ENCODE assay signal across 11 mouse cellular contexts in the genomic region with DNA sequence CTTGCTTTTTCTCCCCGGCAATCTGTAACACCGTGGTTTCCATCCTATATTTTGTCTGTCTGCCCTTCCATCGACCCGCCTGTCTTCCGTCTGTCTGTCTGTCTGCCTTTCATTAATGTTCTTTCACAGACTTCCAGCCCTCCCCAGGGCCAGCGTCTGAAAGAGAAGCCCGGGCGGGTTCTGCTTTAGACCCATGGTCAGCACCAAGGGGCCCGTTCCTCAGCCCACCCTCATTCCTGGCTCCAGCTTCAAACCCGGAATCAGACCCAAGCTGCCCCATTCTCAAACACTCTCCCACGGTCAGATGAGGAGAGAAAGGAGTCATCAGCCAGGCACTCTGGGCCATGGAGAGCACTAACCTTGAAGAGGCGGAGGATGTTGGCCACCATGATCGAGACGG. TPM values are rescaled to one million over a fixed set of nuclear protein-coding genes. Genes with fewer than 3 reads are reported as not detected.
A peak's percentile ranks its signal among the peaks of the same experiment; 100 is the strongest.
DNase-seq lines count a peak whose midpoint lies in the region; ATAC-seq lines count a peak whose summit lies in the region.
"Had no signal": no experiment of that assay in that cellular context is flagged by ENCODE, and none has a peak within 500 bp of the region (broad histone marks: within the 10 kb centered on the region; RNA-seq: fewer than 3 reads in every experiment).

No protein-coding gene starts in this region.

- H3K4me2 ChIP-seq in intestine, embryonic 14.5 days (ENCODE audit: low read length): 0 out of 2 replicates have a peak overlapping the region, but pooled peaks have one; percentile 26
- H3K4me2 ChIP-seq in intestine, embryonic 16.5 days (ENCODE audit: low read depth, low read length): no peak overlapping the region
- H3K4me2 ChIP-seq in hindbrain, embryonic 13.5 days: peak overlapping the region; percentile 32
- H3K4me2 ChIP-seq in neural tube, embryonic 12.5 days (replicated peaks): peak overlapping the region; percentile 41

- no peak overlapping the region for H3K4me3 ChIP-seq in intestine, embryonic 14.5 days (ENCODE audit: low read depth, low read length)
- H3K4me3 ChIP-seq in intestine, embryonic 16.5 days (ENCODE audit: low read length): no peak overlapping the region
- H3K4me3 ChIP-seq in embryonic facial prominence, embryonic 10.5 days: peak overlapping the region; percentile 37; the same call in 1 of the 2 replicates
- no peak overlapping the region for H3K4me3 ChIP-seq in hindbrain, embryonic 13.5 days
- no peak overlapping the region for H3K4me3 ChIP-seq in neural tube, embryonic 12.5 days

- H3K27ac ChIP-seq in intestine, embryonic 14.5 days (ENCODE audit: low read depth): no peak overlapping the region
- H3K27ac ChIP-seq in intestine, embryonic 16.5 days (ENCODE audit: low read length): no peak overlapping the region
- H3K27ac ChIP-seq in embryonic facial prominence, embryonic 10.5 days (replicated peaks): peak overlapping the region; percentile 78
- peak overlapping the region; percentile 84 for H3K27ac ChIP-seq in hindbrain, embryonic 13.5 days
- peak overlapping the region; percentile 62; the same call in 1 of the 2 replicates for H3K27ac ChIP-seq in neural tube, embryonic 12.5 days
- H3K27ac ChIP-seq: macrophage had no signal

- WGBS in intestine, embryonic 14.5 days: 22% methylated on average over 14 of the region's 14 CpGs
- WGBS in intestine, embryonic 16.5 days: 32% methylated on average over 14 of the region's 14 CpGs
- WGBS in embryonic facial prominence, embryonic 10.5 days: 22% methylated on average over 14 of the region's 14 CpGs
- 21% methylated on average over 14 of the region's 14 CpGs for whole genome bisulfite sequencing in hindbrain, embryonic 13.5 days
- WGBS in neural tube, embryonic 12.5 days: 21% methylated on average over 14 of the region's 14 CpGs

- no peak for DNase-seq in intestine, embryonic 14.5 days (ENCODE audit: low spot score)
- no peak for DNase-seq in embryonic facial prominence, embryonic 10.5 days (ENCODE audit: low spot score)
- DNase-seq in ovary, postnatal 14 days (ENCODE audit: low spot score): no peak
- DNase-seq in gastrocnemius, postnatal 36 days: no peak
- DNase-seq in gastrocnemius, postnatal 25 days: no peak
- DNase-seq: adrenal gland, postnatal 14 days; heart, postnatal 4 days had no signal

- no peak overlapping the region for H3K9ac ChIP-seq in intestine, embryonic 14.5 days (ENCODE audit: low read length)
- no peak overlapping the region for H3K9ac ChIP-seq in intestine, embryonic 16.5 days (ENCODE audit: low read depth, low read length)
- H3K9ac ChIP-seq in hindbrain, embryonic 13.5 days: 0 out of 2 replicates have a peak overlapping the region, but pooled peaks have one; percentile 60
- H3K9ac ChIP-seq in neural tube, embryonic 12.5 days: no peak overlapping the region

- no peaks in the 10 kb centered on the region for H3K9me3 ChIP-seq in intestine, embryonic 14.5 days (ENCODE audit: control insufficient read depth, low read length)
- no peaks in the 10 kb centered on the region for H3K9me3 ChIP-seq in intestine, embryonic 16.5 days (ENCODE audit: control insufficient read depth, low read length)
- H3K9me3 ChIP-seq in embryonic facial prominence, embryonic 10.5 days: no peaks in the 10 kb centered on the region
- H3K9me3 ChIP-seq in hindbrain, embryonic 13.5 days: no peaks in the 10 kb centered on the region
- H3K9me3 ChIP-seq in neural tube, embryonic 12.5 days: no peaks in the 10 kb centered on the region

- ATAC-seq in intestine, embryonic 14.5 days (replicated peaks; ENCODE audit: low FRiP score, low TSS enrichment, low read depth): no peak
- ATAC-seq in intestine, embryonic 16.5 days: no peak
- ATAC-seq in hindbrain, embryonic 13.5 days (ENCODE audit: low FRiP score): no peak
- ATAC-seq in neural tube, embryonic 12.5 days (ENCODE audit: low FRiP score, low read depth): no peak

- intact Hi-C loops in gastrocnemius, postnatal 36 days (cut with DNase I): no loop called here

- no peaks in the 10 kb centered on the region for H3K36me3 ChIP-seq in intestine, embryonic 14.5 days (ENCODE audit: control insufficient read depth, insufficient read depth, low read length)
- no peaks in the 10 kb centered on the region for H3K36me3 ChIP-seq in intestine, embryonic 16.5 days (ENCODE audit: control insufficient read depth, insufficient read depth, low read length)
- no peaks in the 10 kb centered on the region for H3K36me3 ChIP-seq in embryonic facial prominence, embryonic 10.5 days (replicated peaks)
- H3K36me3 ChIP-seq in hindbrain, embryonic 13.5 days: no peaks in the 10 kb centered on the region
- no peaks in the 10 kb centered on the region for H3K36me3 ChIP-seq in neural tube, embryonic 12.5 days

- H3K4me1 ChIP-seq in intestine, embryonic 14.5 days (replicated peaks; ENCODE audit: control insufficient read depth, insufficient read depth, low read length): peaks cover 19% of the 10 kb centered on the region
- no peaks in the 10 kb centered on the region for H3K4me1 ChIP-seq in intestine, embryonic 16.5 days (ENCODE audit: control insufficient read depth, insufficient read depth, low read length)
- peaks cover 86% of the 10 kb centered on the region for H3K4me1 ChIP-seq in embryonic facial prominence, embryonic 10.5 days
- peaks cover 74% of the 10 kb centered on the region for H3K4me1 ChIP-seq in hindbrain, embryonic 13.5 days (replicated peaks)
- H3K4me1 ChIP-seq in neural tube, embryonic 12.5 days: peaks cover 75% of the 10 kb centered on the region

- peaks cover 32% of the 10 kb centered on the region for H3K27me3 ChIP-seq in intestine, embryonic 14.5 days (replicated peaks; ENCODE audit: control insufficient read depth, insufficient read depth, low read length)
- H3K27me3 ChIP-seq in intestine, embryonic 16.5 days (replicated peaks; ENCODE audit: control insufficient read depth, insufficient read depth, low read length): peaks cover 19% of the 10 kb centered on the region
- peaks cover 73% of the 10 kb centered on the region for H3K27me3 ChIP-seq in embryonic facial prominence, embryonic 10.5 days (replicated peaks; ENCODE audit: low read depth, poor library complexity, severe bottlenecking)
- peaks cover 16% of the 10 kb centered on the region; the same call in 1 of the 2 replicates for H3K27me3 ChIP-seq in hindbrain, embryonic 13.5 days
- H3K27me3 ChIP-seq in neural tube, embryonic 12.5 days (replicated peaks): peaks cover 4% of the 10 kb centered on the region

RNA-seq across cellular contexts. Expression of gene Grm4, which starts 18.9 kb away (rescaled TPM):
- 0.20 and 0.22 TPM in 2 replicates for polyA plus RNA-seq in intestine, embryonic 14.5 days (2014; fragmentation: Nextera tagmentation; extraction: Ambion mirVana)
- 0.40 and 0.44 TPM in 2 replicates for polyA plus RNA-seq in intestine, embryonic 16.5 days (2015; fragmentation: Nextera tagmentation; extraction: Ambion mirVana)
- 0.96 and 1.3 TPM in 2 replicates for polyA plus RNA-seq in embryonic facial prominence, embryonic 10.5 days (2016; fragmentation: Nextera tagmentation; extraction: Ambion mirVana)
- polyA plus RNA-seq in hindbrain, embryonic 13.5 days (2015; fragmentation: Nextera tagmentation; extraction: Ambion mirVana): 4.8 and 5.2 TPM in 2 replicates
- 2.7 and 3.4 TPM in 2 replicates for polyA plus RNA-seq in neural tube, embryonic 12.5 days (2016; fragmentation: Nextera tagmentation; extraction: Ambion mirVana)
- under 1 TPM in 1 of 2 experiments, not detected in 1; 0.05 TPM for total RNA-seq in gastrocnemius, postnatal 36 days (2021)
- total RNA-seq in gastrocnemius, postnatal 25 days (2021): under 1 TPM; 0.08 to 0.24 TPM
- polyA plus RNA-seq: macrophage had no signal

RNA-seq across cellular contexts. Expression of gene Hmga1, which starts 54.0 kb away (rescaled TPM):
- polyA plus RNA-seq in intestine, embryonic 14.5 days (2014; fragmentation: Nextera tagmentation; extraction: Ambion mirVana): 384 and 389 TPM in 2 replicates
- polyA plus RNA-seq in intestine, embryonic 16.5 days (2015; fragmentation: Nextera tagmentation; extraction: Ambion mirVana): 286 and 319 TPM in 2 replicates
- polyA plus RNA-seq in embryonic facial prominence, embryonic 10.5 days (2016; fragmentation: Nextera tagmentation; extraction: Ambion mirVana): 819 and 896 TPM in 2 replicates
- 113 and 126 TPM in 2 replicates for polyA plus RNA-seq in hindbrain, embryonic 13.5 days (2015; fragmentation: Nextera tagmentation; extraction: Ambion mirVana)
- polyA plus RNA-seq in neural tube, embryonic 12.5 days (2016; fragmentation: Nextera tagmentation; extraction: Ambion mirVana): 196 and 214 TPM in 2 replicates
- total RNA-seq in gastrocnemius, postnatal 36 days (2021): 10 to 100 TPM; 24.0 to 25.2 TPM
- total RNA-seq in gastrocnemius, postnatal 25 days (2021): 10 to 100 TPM; 24.6 to 24.7 TPM

Comparison
In these comparisons a context has a peak if more than half of its experiments do, and no peak if none do; other contexts are left out.
1. H3K27ac ChIP-seq: peak in embryonic facial prominence, embryonic 10.5 days (single experiment), hindbrain, embryonic 13.5 days (single experiment) and neural tube, embryonic 12.5 days (single experiment); none in intestine, embryonic 14.5 days (single experiment) and intestine, embryonic 16.5 days (single experiment).